In genomic region chr14:100753951-100754350, GRCm38 (mm10) we compare ENCODE assay signal across 10 mouse cellular contexts.
DNase-seq lines count a peak whose midpoint lies in the region; ATAC-seq and TF ChIP-seq lines count a peak whose summit lies in the region.
"Had no signal": no experiment of that assay in that cellular context is flagged by ENCODE, and none has a peak within 500 bp of the region (broad histone marks: within the 10 kb centered on the region; RNA-seq: fewer than 3 reads in every experiment).

No protein-coding gene starts in this region.

- no peaks in the 10 kb centered on the region for H3K9me3 ChIP-seq in liver, embryonic 12.5 days (replicated peaks)
- H3K9me3 ChIP-seq: embryonic facial prominence, embryonic 15.5 days; limb, embryonic 15.5 days had no signal

- 60% methylated on average over 2 of the region's 2 CpGs for WGBS in liver, adult 2 months
- 26% methylated on average over 2 of the region's 2 CpGs for WGBS in liver, embryonic 12.5 days (ENCODE audit: insufficient replicate concordance)

- no peaks in the 10 kb centered on the region for H3K36me3 ChIP-seq in liver, adult 2 months (ENCODE audit: control insufficient read depth, insufficient read depth, low read length)
- no peaks in the 10 kb centered on the region for H3K36me3 ChIP-seq in liver, embryonic 12.5 days
- H3K36me3 ChIP-seq: embryonic facial prominence, embryonic 15.5 days; limb, embryonic 15.5 days had no signal

- H3K4me2 ChIP-seq in liver, embryonic 12.5 days, result no peak overlapping the region
- H3K4me2 ChIP-seq: embryonic facial prominence, embryonic 15.5 days; limb, embryonic 15.5 days had no signal

- no peak overlapping the region for H3K9ac ChIP-seq in liver, adult 2 months (ENCODE audit: low read depth, low read length)
- no peak overlapping the region for H3K9ac ChIP-seq in liver, embryonic 12.5 days
- H3K9ac ChIP-seq: embryonic facial prominence, embryonic 15.5 days; limb, embryonic 15.5 days had no signal

- no peak for TF ChIP-seq POLR2A in liver, adult 2 months (IDR thresholded peaks at IDR 0.05; ENCODE audit: extremely low read depth, insufficient read depth, low read length)

- peak; percentile 54; the same call in 1 of the 2 replicates for TF ChIP-seq CTCF in liver, adult 2 months (IDR thresholded peaks at IDR 0.05; ENCODE audit: low read depth, low read length)

- ATAC-seq in liver, embryonic 12.5 days, result no peak
- 0 out of 2 replicates have a peak, but pooled peaks have one; percentile 25 for ATAC-seq in common myeloid progenitor, adult 5-6 weeks (replicated peaks; ENCODE audit: low read depth, poor library complexity, severe bottlenecking)

- peak; percentile 22 to 58 for DNase-seq in cerebellum, postnatal 14 days
- DNase-seq in cerebellum, adult 8-10 months, result no peak
- peak; percentile 29 for DNase-seq in liver, adult 2 months (ENCODE audit: extremely low read depth, low read depth, low spot score)
- DNase-seq in mesoderm, embryonic 11.5 days (ENCODE audit: low read depth, low spot score), result peak; percentile 55
- DNase-seq in frontal cortex, postnatal 36 days (ENCODE audit: low spot score in 2 of 2), result no peak
- DNase-seq in right cerebral cortex, postnatal 25 days, result no peak

- no peaks in the 10 kb centered on the region for H3K79me2 ChIP-seq in liver, adult 2 months (ENCODE audit: control insufficient read depth, insufficient read depth, low read length)

- H3K27ac ChIP-seq in liver, adult 2 months (replicated peaks; ENCODE audit: insufficient read depth, low read depth, low read length), result no peak overlapping the region
- H3K27ac ChIP-seq in liver, embryonic 12.5 days, result no peak overlapping the region
- H3K27ac ChIP-seq: embryonic facial prominence, embryonic 15.5 days; limb, embryonic 15.5 days had no signal

- no peak overlapping the region for H3K4me3 ChIP-seq in liver, adult 2 months (ENCODE audit: insufficient read depth, low read depth, low read length)
- H3K4me3 ChIP-seq in liver, embryonic 12.5 days, result no peak overlapping the region
- H3K4me3 ChIP-seq: embryonic facial prominence, embryonic 15.5 days; limb, embryonic 15.5 days had no signal

- H3K4me1 ChIP-seq in liver, adult 2 months (ENCODE audit: control insufficient read depth, insufficient read depth, low read length), result no peaks in the 10 kb centered on the region
- H3K4me1 ChIP-seq in liver, embryonic 12.5 days, result no peaks in the 10 kb centered on the region

- no peaks in the 10 kb centered on the region for H3K27me3 ChIP-seq in liver, adult 2 months (ENCODE audit: control insufficient read depth, insufficient read depth, low read length)
- H3K27me3 ChIP-seq in liver, embryonic 12.5 days (replicated peaks), result no peaks in the 10 kb centered on the region
- H3K27me3 ChIP-seq: embryonic facial prominence, embryonic 15.5 days; limb, embryonic 15.5 days had no signal

Comparison
In these comparisons a context has a peak if more than half of its experiments do, and no peak if none do; other contexts are left out.
1. DNase-seq: peak in cerebellum, postnatal 14 days (2 of 2), liver, adult 2 months (single experiment) and mesoderm, embryonic 11.5 days (single experiment); none in cerebellum, adult 8-10 months (single experiment), frontal cortex, postnatal 36 days (0 of 2) and right cerebral cortex, postnatal 25 days (single experiment).